Mouse (Mus musculus): ENCODE data around the gene Tardbp. TPM values are rescaled to one million over a fixed set of nuclear protein-coding genes. Genes with fewer than 3 reads are reported as not detected.

The Tardbp gene
- total RNA-seq, 2 experiments from 2014 or later = 280 to 349 TPM

- no peak for DNase-seq (ENCODE audit: low spot score in 2 of 2)
These were observed 14.3 kb upstream of the Tardbp start for GRCm38 (mm10) chr4:148641121-148641520.

DNA sequence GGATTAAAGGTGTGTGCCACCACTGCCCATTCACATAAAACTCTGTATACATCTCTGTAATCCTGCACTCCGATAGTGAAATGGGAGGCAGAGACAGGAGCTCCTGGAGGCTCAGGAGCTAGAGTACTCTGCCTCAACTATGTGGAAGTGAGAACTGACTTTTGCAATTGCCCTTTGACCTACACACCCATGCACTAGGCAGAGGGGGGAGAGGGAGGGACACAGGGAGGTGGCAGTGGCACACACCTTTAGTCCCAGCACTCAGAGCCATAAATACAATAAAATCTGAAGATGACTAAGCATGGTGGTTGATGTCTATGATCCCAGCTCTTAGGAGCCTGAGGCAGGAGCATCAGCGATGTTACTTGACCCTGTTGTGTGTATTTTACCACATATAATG is 12.6 kb upstream of the Tardbp start:
- no peak for DNase-seq (ENCODE audit: low spot score in 2 of 2)

- DNase-seq (ENCODE audit: low spot score in 2 of 2) = no peak
These were observed 11.5 kb upstream of the Tardbp start for GRCm38 (mm10) chr4:148638302-148638701.

DNA sequence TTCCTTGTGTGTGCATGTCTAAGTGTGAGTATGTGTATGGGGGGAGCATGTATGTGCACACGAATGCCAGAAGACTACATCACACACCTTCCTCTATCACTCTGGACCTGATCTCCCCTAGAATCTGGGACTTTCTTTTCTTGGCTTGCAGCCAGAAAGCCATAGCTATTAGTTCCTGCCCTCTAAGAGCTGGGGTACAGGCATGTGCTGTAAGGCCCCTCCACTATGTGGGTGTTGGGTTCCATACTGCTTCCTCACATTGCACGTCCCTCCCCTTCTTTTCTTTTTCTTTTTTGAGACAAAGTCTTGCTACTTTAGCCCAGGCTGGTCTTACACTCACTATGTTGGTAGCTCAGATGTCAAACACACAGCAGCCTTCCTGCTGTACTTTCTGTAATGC is 8.5 kb upstream of the Tardbp start:
- no peak for DNase-seq (ENCODE audit: low spot score in 2 of 2)

- DNase-seq (ENCODE audit: low spot score in 2 of 2) = no peak
These were observed 6.7 kb upstream of the Tardbp start for GRCm38 (mm10) chr4:148633395-148634061.

DNA sequence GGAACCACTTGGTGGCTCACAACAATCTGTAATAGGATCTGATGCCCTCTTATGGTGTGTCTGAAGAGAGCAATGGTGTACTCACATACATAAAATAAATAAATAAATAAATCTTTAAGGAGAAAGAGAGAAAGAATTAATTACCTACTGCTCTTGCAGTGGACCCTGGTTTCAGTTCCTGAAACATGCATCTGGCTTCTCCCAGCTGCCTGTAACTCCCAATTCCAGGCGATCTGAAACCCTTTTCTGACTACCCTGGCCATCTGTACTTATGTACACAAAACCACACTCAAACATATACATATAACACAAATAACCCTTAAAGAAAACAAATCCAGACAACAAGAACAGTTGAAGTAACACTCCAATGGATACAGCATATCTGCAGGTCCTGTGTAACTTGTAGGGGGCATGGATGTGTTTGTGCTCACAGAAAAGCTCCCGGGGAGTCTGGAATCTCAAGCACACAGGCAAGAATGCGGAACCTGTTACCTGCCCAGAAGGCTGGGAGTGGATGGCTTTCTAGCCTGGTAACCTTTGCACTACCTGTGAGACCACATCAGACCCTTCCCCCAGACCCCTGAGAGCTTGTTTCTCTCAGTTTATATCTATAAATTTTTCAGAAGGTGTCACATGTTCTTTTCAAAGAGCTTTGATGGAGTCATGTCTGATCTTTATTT is 5.3 kb upstream of the Tardbp start:
- DNase-seq (ENCODE audit: low spot score in 2 of 2) = no peak

DNA sequence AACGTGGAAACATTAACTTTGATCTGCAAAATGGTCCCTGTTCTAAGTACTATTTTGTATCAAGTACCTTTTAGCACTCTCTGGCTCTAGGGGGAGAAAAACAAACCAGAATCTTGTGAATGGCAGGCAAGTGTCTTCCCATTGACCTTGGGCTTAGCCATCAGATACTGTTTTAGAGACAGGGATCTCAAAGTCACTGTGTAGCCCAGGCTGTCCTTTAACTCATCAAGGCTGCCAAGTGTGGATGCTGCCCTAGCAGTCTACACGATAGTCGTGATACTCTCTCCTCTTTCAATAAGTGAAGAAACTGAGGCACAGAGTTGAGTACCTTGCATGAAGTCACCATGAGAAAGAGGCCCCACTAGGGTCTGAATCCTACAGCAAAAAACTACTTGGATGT is 427 bp upstream of the Tardbp start:
- no peak for DNase-seq (ENCODE audit: low spot score in 2 of 2)

- peak in 1 of 2 experiments; percentile 29 for DNase-seq (ENCODE audit: low spot score in 2 of 2)
These were observed 830 bp downstream of the Tardbp start for GRCm38 (mm10) chr4:148625756-148626622.

GRCm38 (mm10) chr4:148625010-148625409 is 1.8 kb downstream of the Tardbp start:
- no peak for DNase-seq (ENCODE audit: low spot score in 2 of 2)

GRCm38 (mm10) chr4:148623609-148624008 is 3.2 kb downstream of the Tardbp start:
- no peak for DNase-seq (ENCODE audit: low spot score in 2 of 2)

- DNase-seq (ENCODE audit: low spot score in 2 of 2) = no peak
These were observed 4.3 kb downstream of the Tardbp start for GRCm38 (mm10) chr4:148622485-148622884.

GRCm38 (mm10) chr4:148620718-148621117 is 6.1 kb downstream of the Tardbp start:
- DNase-seq (ENCODE audit: low spot score in 2 of 2) = no peak

DNA sequence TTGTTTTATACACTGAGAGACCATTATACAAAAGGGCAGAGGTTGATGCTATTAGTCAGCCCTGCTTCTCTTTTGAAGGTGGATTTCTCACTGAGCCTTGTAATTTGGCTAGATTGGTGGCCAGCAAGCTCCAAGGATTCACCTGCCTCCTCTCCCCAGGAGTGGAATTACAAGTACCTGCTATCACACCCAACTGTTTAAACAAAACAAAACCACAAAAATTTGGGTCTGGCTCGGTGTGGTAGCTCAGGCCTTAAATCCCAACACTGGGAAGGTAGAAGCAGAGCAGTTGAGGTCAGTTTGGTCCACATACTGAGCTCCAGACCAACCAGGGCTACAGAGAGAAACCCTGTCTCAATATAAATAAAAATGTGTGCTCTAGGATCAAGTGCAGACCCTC is 7.0 kb downstream of the Tardbp start:
- DNase-seq (ENCODE audit: low spot score in 2 of 2) = no peak

DNA sequence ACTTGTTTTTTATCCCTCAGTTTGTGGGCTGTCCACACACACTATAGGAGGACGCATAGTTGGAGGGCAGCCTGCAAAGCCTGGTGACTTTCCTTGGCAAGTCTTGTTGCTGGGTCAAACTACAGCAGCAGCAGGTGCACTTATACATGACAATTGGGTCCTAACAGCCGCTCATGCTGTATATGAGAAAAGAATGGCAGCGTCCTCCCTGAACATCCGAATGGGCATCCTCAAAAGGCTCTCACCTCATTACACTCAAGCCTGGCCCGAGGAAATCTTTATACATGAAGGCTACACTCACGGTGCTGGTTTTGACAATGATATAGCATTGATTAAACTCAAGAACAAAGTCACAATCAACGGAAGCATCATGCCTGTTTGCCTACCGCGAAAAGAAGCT is 13.1 kb downstream of the Tardbp start:
- no peak for DNase-seq (ENCODE audit: low spot score in 2 of 2)

DNA sequence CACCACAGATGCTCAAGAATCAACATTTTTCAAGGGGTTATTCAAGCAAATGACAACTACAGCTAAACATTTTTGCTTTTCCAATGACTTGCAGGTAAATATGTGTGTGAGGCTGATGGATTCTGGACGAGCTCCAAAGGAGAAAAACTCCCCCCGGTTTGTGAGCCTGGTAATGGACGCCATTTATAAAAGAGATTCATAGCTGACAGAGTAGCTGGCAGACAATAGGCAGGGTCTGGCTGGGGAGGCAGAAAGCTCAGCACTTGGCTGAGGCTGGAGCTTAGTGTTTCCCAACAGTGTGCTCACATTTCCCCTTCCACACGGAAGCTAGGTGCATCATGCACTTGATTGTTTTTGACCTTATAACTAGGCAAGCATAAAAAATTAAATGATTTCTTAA is 14.3 kb downstream of the Tardbp start:
- DNase-seq (ENCODE audit: low spot score in 2 of 2) = no peak

DNA sequence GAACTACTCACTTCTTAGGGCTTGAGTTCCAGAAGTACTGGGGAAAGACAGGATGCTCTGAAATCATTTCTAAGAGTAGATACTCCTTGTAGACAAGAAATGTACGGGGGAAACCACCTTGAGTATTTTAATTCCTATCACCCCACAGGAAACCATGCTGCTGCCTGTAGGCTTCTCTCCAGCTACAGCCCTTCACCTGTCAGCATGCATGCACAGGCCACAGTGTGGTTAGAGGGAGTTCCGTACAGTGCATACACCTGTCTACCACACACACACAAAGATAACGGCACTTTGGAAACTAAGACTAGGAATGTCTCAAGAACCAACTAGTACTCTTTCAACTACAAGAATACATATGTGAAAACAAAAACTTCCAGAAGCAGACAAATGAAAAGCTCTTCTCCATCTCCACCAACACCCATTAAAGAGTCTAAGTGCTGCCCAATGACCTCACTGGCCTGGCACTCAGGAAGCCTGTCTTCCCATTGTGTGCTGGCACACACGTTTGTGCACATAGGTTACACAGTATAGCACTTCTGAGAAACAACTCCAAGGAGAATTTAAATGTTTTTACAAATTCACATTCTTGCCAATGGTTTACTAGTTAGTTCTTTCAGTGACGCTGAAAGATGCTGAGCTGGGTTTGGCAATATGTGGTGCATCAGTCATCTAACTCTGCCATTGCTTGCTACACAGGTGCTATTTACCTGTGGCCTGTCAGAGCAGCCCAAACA is 16.0 kb downstream of the Tardbp start:
- DNase-seq (ENCODE audit: low spot score in 2 of 2) = no peak

DNA sequence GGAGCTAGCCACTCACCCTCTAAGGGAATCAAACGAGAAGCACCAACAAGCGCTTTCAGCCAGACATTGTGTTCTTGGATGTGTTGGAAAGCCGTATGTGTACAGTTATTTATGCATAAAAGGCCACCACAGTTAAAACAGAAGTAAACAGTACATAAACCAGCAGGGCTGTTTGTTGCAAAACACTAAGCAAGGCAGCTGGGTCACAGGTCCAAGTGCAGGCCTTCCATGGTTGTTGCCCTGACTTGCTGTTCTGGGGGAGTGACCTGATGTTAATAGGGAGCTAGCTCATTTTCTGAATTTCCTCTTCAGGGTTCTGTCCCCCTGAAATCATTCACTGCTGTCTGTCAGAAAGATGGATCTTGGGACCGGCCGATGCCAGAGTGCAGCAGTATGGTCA is 17.0 kb downstream of the Tardbp start:
- no peak for DNase-seq (ENCODE audit: low spot score in 2 of 2)

DNA sequence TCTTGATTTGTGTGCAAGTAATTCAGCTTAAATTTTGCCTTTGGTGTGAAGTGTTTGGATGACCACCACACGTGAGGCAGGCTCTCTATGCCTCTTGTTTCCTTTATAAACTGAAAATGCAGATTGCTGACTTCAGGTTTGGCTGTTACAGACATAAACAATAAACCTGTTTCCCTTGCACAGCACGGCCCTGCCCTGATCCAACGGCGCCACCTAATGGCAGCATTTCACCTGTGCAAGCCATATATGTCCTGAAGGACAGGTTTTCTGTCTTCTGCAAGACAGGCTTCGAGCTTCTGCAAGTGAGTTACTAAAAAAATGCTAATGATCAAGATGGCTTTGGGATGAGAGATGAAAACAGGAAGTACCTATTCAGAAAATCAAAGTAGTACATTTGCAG is 19.1 kb downstream of the Tardbp start:
- peak; percentile 46 to 66 for DNase-seq (ENCODE audit: low spot score in 2 of 2)

DNA sequence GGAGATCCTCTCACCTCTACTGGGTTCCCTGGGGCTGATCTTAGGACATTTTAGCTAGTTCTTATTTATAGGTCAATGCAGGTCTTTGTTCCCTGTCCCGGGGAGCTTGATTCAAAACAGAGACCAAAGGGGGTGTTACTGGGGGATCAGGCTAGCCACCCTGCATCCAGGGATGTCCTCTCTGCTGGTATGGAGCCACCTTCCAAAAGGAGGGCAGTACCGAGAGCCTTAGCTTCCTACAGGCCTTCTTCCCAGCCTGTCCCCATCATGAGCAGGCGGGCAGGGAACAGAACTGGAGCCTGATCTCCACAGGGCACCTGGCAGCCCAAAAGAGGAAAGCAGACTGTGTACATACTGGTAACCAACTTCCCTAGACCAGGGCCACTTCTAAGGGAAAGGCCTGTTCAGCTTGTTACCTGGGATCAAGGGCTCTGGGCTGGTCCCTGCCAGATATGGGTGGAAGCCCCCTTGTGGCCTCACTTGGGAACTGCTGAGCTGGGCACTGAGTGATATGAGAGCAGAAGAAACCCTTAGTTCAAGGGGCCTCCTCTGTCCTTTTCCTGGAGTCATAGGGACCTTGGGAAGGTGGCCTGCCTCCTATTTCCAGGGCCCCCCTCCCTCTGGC is 22.2 kb downstream of the Tardbp start:
- peak in 1 of 2 experiments; percentile 55 for DNase-seq (ENCODE audit: low spot score in 2 of 2)

GRCm38 (mm10) chr4:148604141-148604540 is 22.7 kb downstream of the Tardbp start:
- no peak for DNase-seq (ENCODE audit: low spot score in 2 of 2)

Measured in adrenal gland, postnatal 4 days (tissue).